Mouse (Mus musculus): ENCODE data around the gene Amy1. TPM values are rescaled to one million over a fixed set of nuclear protein-coding genes. Genes with fewer than 3 reads are reported as not detected.
"Not testable (repeated sequence)": the region's sequence is repeated elsewhere in the genome, so short reads cannot be mapped to it uniquely, and the experiment has no call there.

Gene Amy1
- polyA plus RNA-seq, 1 experiment, result 2.0 TPM

GRCm38 (mm10) chr3:113574138-113574537 lies 32.4 kb downstream of the Amy1 start:
- TF ChIP-seq CTCF (IDR thresholded peaks at IDR 0.05; ENCODE audit: borderline replicate concordance, insufficient read depth, low read length) (no peak), POLR2A (IDR thresholded peaks at IDR 0.05; ENCODE audit: low read depth, low read length) (no peak)
- Histone ChIP-seq H3K27ac (ENCODE audit: insufficient read depth, low read length) (no peak overlapping the region), H3K4me1 (ENCODE audit: control insufficient read depth, insufficient read depth, low read length) (no peaks in the 10 kb centered on the region), H3K4me3 (ENCODE audit: insufficient read depth, low read length) (no peak overlapping the region)

GRCm38 (mm10) chr3:113572158-113572557 lies 34.3 kb downstream of the Amy1 start:
- Histone ChIP-seq H3K4me1 (ENCODE audit: control insufficient read depth, insufficient read depth, low read length) (no peaks in the 10 kb centered on the region), H3K27ac (ENCODE audit: insufficient read depth, low read length) (no peak overlapping the region), H3K4me3 (ENCODE audit: insufficient read depth, low read length) (no peak overlapping the region)
- TF ChIP-seq CTCF (IDR thresholded peaks at IDR 0.05; ENCODE audit: borderline replicate concordance, insufficient read depth, low read length), result no peak
- TF ChIP-seq POLR2A (IDR thresholded peaks at IDR 0.05; ENCODE audit: low read depth, low read length), result no peak

- no peak overlapping the region for H3K4me3 ChIP-seq (ENCODE audit: insufficient read depth, low read length)
- TF ChIP-seq CTCF (IDR thresholded peaks at IDR 0.05; ENCODE audit: borderline replicate concordance, insufficient read depth, low read length) (no peak), POLR2A (IDR thresholded peaks at IDR 0.05; ENCODE audit: low read depth, low read length) (no peak)
- no peak overlapping the region for H3K27ac ChIP-seq (ENCODE audit: insufficient read depth, low read length)
- H3K4me1 ChIP-seq (ENCODE audit: control insufficient read depth, insufficient read depth, low read length), result no peaks in the 10 kb centered on the region
Measured at GRCm38 (mm10) chr3:113539692-113540091, 66.8 kb downstream of the Amy1 start.

GRCm38 (mm10) chr3:113532328-113532727 lies 74.2 kb downstream of the Amy1 start, which contains the start of gene Amy2a1:
TSS of gene Amy2a1 (minus strand) at chr3:113532428.
- H3K4me1 ChIP-seq (ENCODE audit: control insufficient read depth, insufficient read depth, low read length); H3K4me3 ChIP-seq (ENCODE audit: insufficient read depth, low read length); H3K27ac ChIP-seq (ENCODE audit: insufficient read depth, low read length): not testable (repeated sequence)

Other genes with a start within 250 kb of the Amy1 start
- not detected in 2 replicates for gene Amy2a1, start 74.3 kb downstream of the Amy1 start, polyA plus RNA-seq (2011; ENCODE audit: insufficient read length, low read depth, missing spikeins)
- 23.9 and 27.9 TPM in 2 replicates for gene Rnpc3, start 23.4 kb upstream of the Amy1 start, polyA plus RNA-seq (2011; ENCODE audit: insufficient read length, low read depth, missing spikeins)